Mouse (Mus musculus): Measurements from ENCODE around the gene Tmem35b.

Tmem35b gene

GRCm38 (mm10) chr4:127168914-127169345 is 45.4 kb downstream of the Tmem35b start, which contains the start of gene Dlgap3:
Gene Dlgap3, plus strand, starts transcription at chr4:127169204.
- peak; percentile 42 for DNase-seq

- DNase-seq = no peak
Measured at GRCm38 (mm10) chr4:127169346-127170221, 46.1 kb downstream of the Tmem35b start.

GRCm38 (mm10) chr4:127170866-127171265 is 47.4 kb downstream of the Tmem35b start:
- DNase-seq = no peak

- DNase-seq = no peak
Measured at GRCm38 (mm10) chr4:127171341-127171905, 47.9 kb downstream of the Tmem35b start.

- no peak for DNase-seq
Measured at GRCm38 (mm10) chr4:127172119-127172518, 48.6 kb downstream of the Tmem35b start.

GRCm38 (mm10) chr4:127172614-127173013 is 49.1 kb downstream of the Tmem35b start:
- DNase-seq = no peak

- DNase-seq = peak; percentile 70
Measured at GRCm38 (mm10) chr4:127173461-127173860, 50.0 kb downstream of the Tmem35b start.

- no peak for DNase-seq
Measured at GRCm38 (mm10) chr4:127174075-127174899, 50.8 kb downstream of the Tmem35b start.

GRCm38 (mm10) chr4:127174900-127175278 is 51.4 kb downstream of the Tmem35b start:
- DNase-seq = no peak

GRCm38 (mm10) chr4:127177961-127178360 is 54.5 kb downstream of the Tmem35b start:
- DNase-seq = no peak

GRCm38 (mm10) chr4:127178671-127179070 is 55.2 kb downstream of the Tmem35b start:
- no peak for DNase-seq
